Mouse (Mus musculus): ENCODE results near the gene Tcte3.
A peak's percentile ranks its signal among the peaks of the same experiment; 100 is the strongest.
"Not testable (repeated sequence)": the region's sequence is repeated elsewhere in the genome, so short reads cannot be mapped to it uniquely, and the experiment has no call there.

Gene Tcte3

GRCm38 (mm10) chr17:15041175-15041729 is at the start of gene Tcte3, which contains the start of the genes Ermard and Gm3448:
Gene Tcte3 (minus strand): TSS chr17:15041488.
Gene Ermard (plus strand): TSS chr17:15041208.
Gene Gm3448 (minus strand): TSS chr17:15041537.
- DNase-seq = peak; percentile 17 to 31

GRCm38 (mm10) chr17:15088591-15089001 is 47.3 kb upstream of the Tcte3 start:
- no peak for DNase-seq

- no peak for DNase-seq
Measured at GRCm38 (mm10) chr17:15088166-15088565, 46.9 kb upstream of the Tcte3 start.

GRCm38 (mm10) chr17:15085006-15085405 is 43.7 kb upstream of the Tcte3 start:
- no peak for DNase-seq

- DNase-seq = no peak
Measured at GRCm38 (mm10) chr17:15084226-15084848, 43.0 kb upstream of the Tcte3 start.

- DNase-seq = no peak
Measured at GRCm38 (mm10) chr17:15077536-15077935, 36.2 kb upstream of the Tcte3 start.

- DNase-seq = no peak
Measured at GRCm38 (mm10) chr17:15075033-15075432, 33.7 kb upstream of the Tcte3 start.

- DNase-seq = no peak
Measured at GRCm38 (mm10) chr17:15072211-15072610, 30.9 kb upstream of the Tcte3 start.

- DNase-seq = peak in 1 of 2 experiments; percentile 29
Measured at GRCm38 (mm10) chr17:15069124-15069523, 27.8 kb upstream of the Tcte3 start.

- no peak for DNase-seq
Measured at GRCm38 (mm10) chr17:15068040-15068792, 26.9 kb upstream of the Tcte3 start.

GRCm38 (mm10) chr17:15066911-15067310 is 25.6 kb upstream of the Tcte3 start:
- DNase-seq = no peak

- DNase-seq = no peak
Measured at GRCm38 (mm10) chr17:15066066-15066465, 24.8 kb upstream of the Tcte3 start.

GRCm38 (mm10) chr17:15065391-15066024 is 24.2 kb upstream of the Tcte3 start:
- DNase-seq = peak; percentile 46 to 73

- no peak for DNase-seq
Measured at GRCm38 (mm10) chr17:15060356-15060755, 19.1 kb upstream of the Tcte3 start.

- DNase-seq = no peak
Measured at GRCm38 (mm10) chr17:15059646-15060045, 18.4 kb upstream of the Tcte3 start.

GRCm38 (mm10) chr17:15058161-15058591 is 16.9 kb upstream of the Tcte3 start:
- peak; percentile 15 to 31 for DNase-seq

- no peak for DNase-seq
Measured at GRCm38 (mm10) chr17:15055925-15056324, 14.6 kb upstream of the Tcte3 start.

- DNase-seq = peak in 1 of 2 experiments; percentile 9
Measured at GRCm38 (mm10) chr17:15053829-15054200, 12.5 kb upstream of the Tcte3 start.

GRCm38 (mm10) chr17:15053183-15053828 is 12.0 kb upstream of the Tcte3 start:
- DNase-seq = peak in 1 of 2 experiments; percentile 2

GRCm38 (mm10) chr17:15052766-15053165 is 11.5 kb upstream of the Tcte3 start:
- DNase-seq = not testable (repeated sequence)

- DNase-seq = not testable (repeated sequence)
Measured at GRCm38 (mm10) chr17:15050338-15050737, 9.1 kb upstream of the Tcte3 start.

GRCm38 (mm10) chr17:15040455-15040854 is 833 bp downstream of the Tcte3 start:
- not testable (repeated sequence) for DNase-seq

- DNase-seq = not testable (repeated sequence)
Measured at GRCm38 (mm10) chr17:15031414-15031813, 9.9 kb downstream of the Tcte3 start.

All from lung, adult 18-20 months (tissue).